Mouse (Mus musculus) heart, adult 2 months (tissue): ENCODE results near the gene Tead2. TPM values are rescaled to one million over a fixed set of nuclear protein-coding genes. Genes with fewer than 3 reads are reported as not detected.
A peak's percentile ranks its signal among the peaks of the same experiment; 100 is the strongest.
"Not testable (repeated sequence)": the region's sequence is repeated elsewhere in the genome, so short reads cannot be mapped to it uniquely, and the experiment has no call there.

Source experiments
- DNase-seq, 2 experiments: peaks; one replicate each; pipeline ENCODE4 v3.0.0; 2021
- H3K27ac ChIP-seq: fragments of 200-600 bp; 2 replicates; pipeline ENCODE4 v1.8.1; 2022
- H3K27me3 ChIP-seq: fragments of 200-500 bp; 2 replicates; pipeline ENCODE4 v1.6.1; 2012; ENCODE audit warnings: mild to moderate bottlenecking, low read length, inconsistent platforms, mixed read lengths; ENCODE audit not compliant: control insufficient read depth, insufficient read depth
- H3K36me3 ChIP-seq: fragments of 200-500 bp; 2 replicates; pipeline ENCODE4 v1.6.1; 2012; ENCODE audit warnings: low read length, inconsistent platforms; ENCODE audit not compliant: control insufficient read depth, insufficient read depth
- H3K4me1 ChIP-seq: fragments of 200-500 bp; 2 replicates; pipeline ENCODE4 v1.6.1; 2011; ENCODE audit warnings: low read length; ENCODE audit not compliant: control insufficient read depth, insufficient read depth
- H3K4me3 ChIP-seq: fragments of 200-600 bp; 2 replicates; pipeline ENCODE4 v1.8.1; 2022
- H3K79me2 ChIP-seq: fragments of 200-500 bp; replicated peaks from 2 replicates; pipeline ENCODE4 v1.6.1; 2012; ENCODE audit warnings: mild to moderate bottlenecking, inconsistent platforms, low read length, moderate library complexity, mixed read lengths; ENCODE audit not compliant: control insufficient read depth, insufficient read depth
- H3K9ac ChIP-seq: fragments of 200-500 bp; 2 replicates; pipeline ENCODE4 v1.6.1; 2012; ENCODE audit warnings: low read depth, mild to moderate bottlenecking, control low read depth, inconsistent platforms, low read length, mixed read lengths
- CTCF ChIP-seq: fragments of 200-600 bp; IDR thresholded peaks from 2 replicates; pipeline ENCODE4 v1.8.1; 2022; ENCODE audit warnings: antibody characterized with exemption, mild to moderate bottlenecking, moderate library complexity
- EP300 ChIP-seq: fragments of 200-500 bp; IDR thresholded peaks from 2 replicates; pipeline ENCODE4 v1.6.1; 2011; ENCODE audit warnings: low read depth, low read length, control low read depth; ENCODE audit not compliant: insufficient read depth
- POLR2A ChIP-seq: fragments of 200-500 bp; IDR thresholded peaks from 2 replicates; pipeline ENCODE4 v1.6.1; 2011; ENCODE audit warnings: mild to moderate bottlenecking, low read depth, low read length, control low read depth; ENCODE audit not compliant: insufficient read depth
- WGBS: fragments of 180-500 bp; shearing (Covaris S2); methylation state at CpG from one replicate; pipeline ENCODE4 v1.1.7; 2018; 5-methylcytosine and 5-hydroxymethylcytosine counted together
- intact Hi-C: fragments of 180-260 bp; cut with DNase I; formaldehyde crosslinking; loops from one replicate; pipeline ENCODE4 v1.15.1; 2025
- polyA plus RNA-seq: library from polyadenylated mRNA; depleted of rRNA; stranded (reverse); fragments of >200 nt; gene quantifications from 2 replicates; pipeline ENCODE4 v1.2.3, GENCODE M21; 2012
- total RNA-seq, 2 experiments: library from RNA; stranded (reverse); gene quantifications; 2 replicates each; pipeline ENCODE4 v1.2.3; 2021

Tead2 gene
- total and polyA plus RNA-seq, 3 experiments, result 6.2 to 14.0 (median 10.8) TPM

DNA sequence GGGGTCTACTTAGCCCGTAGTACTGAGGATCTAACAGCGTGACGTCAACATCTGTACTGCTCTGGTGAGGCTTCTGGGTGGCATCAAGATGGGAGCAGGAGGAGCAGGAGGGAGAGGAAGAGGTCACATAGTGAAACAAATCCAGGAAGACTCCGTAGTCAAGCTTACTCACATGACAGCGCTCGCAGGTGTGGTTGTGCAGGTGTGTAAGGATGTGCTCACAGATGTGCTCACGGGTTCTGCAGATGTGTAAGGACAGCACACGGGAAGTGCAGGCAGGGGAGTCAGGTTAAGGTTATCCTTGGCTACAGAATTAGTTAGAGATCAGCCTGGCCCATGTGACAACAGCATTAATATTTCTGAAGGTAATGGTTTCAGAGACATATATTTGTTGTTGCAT is 38.3 kb downstream of the Tead2 start:
- 86% methylated on average over 8 of the region's 8 CpGs for WGBS
- Histone ChIP-seq H3K4me1 (no peaks in the 10 kb centered on the region), H3K27me3 (no peaks in the 10 kb centered on the region), H3K4me3 (no peak overlapping the region), H3K9ac (no peak overlapping the region), H3K79me2 (no peaks in the 10 kb centered on the region), H3K27ac (no peak overlapping the region), H3K36me3 (no peaks in the 10 kb centered on the region)
- no peak for DNase-seq
- TF ChIP-seq POLR2A, result no peak
- no peak for TF ChIP-seq CTCF
- TF ChIP-seq EP300, result no peak
- intact Hi-C loops, result no loop called here

DNA sequence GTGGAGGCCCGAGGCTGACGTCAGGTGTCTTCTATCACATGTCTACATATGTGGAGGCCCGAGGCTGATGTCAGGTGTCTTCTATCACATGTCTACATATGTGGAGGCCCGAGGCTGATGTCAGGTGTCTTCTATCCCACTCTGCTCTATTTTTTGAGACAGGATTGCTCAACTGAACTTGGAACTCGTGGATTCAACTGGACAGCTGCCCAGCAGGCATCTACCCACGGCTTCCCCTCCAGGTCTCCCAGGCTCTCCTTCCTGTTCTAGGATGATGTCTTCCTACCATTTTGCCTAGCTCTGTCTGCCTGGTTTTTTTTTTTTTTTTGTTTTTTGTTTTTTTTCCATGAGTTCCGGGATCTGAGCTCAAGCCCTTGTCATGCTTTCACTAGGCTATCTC is 40.3 kb downstream of the Tead2 start:
- H3K4me3 ChIP-seq, intact Hi-C loops, H3K27me3 ChIP-seq, H3K9ac ChIP-seq, H3K36me3 ChIP-seq, H3K27ac ChIP-seq, H3K4me1 ChIP-seq, H3K79me2 ChIP-seq: not testable (repeated sequence)
- WGBS, result 41% methylated on average over 5 of the region's 7 CpGs
- DNase-seq, result peak; percentile 56 to 58

DNA sequence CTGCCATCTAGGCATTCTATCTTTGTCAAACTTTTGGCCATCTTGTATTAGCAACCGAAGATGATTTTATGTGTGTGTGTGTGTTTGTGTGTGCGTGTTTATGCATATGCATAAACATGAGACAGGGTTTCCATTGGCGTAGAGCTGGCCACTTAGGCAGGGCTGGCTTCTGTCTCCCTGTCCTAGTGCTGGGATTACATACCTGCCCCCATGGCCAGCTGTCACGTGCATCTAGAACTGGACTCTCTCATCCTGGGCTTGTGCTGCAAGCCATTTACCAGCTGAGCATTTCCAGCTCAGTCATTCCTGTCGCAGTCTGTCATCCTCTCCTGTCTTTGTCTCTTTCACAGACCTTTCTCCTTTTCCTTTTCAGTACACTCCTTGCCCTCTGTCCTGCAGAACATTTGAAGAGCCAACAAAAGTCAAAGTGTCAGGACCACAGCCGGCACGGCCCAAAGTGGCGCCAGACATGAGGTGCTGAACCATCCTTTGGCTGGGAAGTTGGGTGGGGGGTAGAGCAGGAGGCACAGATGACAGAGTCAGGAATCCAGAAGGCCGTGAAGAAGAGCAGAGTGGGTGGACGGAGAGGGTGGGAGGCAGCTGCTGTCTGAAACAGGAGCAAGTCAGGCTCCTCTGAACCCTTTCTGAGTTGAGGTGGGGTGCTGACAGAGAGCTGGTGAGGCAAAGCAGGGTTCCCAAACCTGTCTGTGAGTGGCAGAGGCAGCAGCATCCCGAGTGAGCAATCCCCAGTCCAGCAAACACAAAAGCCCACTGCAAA is 41.7 kb downstream of the Tead2 start:
- intact Hi-C loops, result no loop called here
- Histone ChIP-seq H3K27ac (no peak overlapping the region), H3K36me3 (no peaks in the 10 kb centered on the region), H3K4me3 (no peak overlapping the region), H3K9ac (no peak overlapping the region), H3K27me3 (no peaks in the 10 kb centered on the region), H3K4me1 (no peaks in the 10 kb centered on the region), H3K79me2 (no peaks in the 10 kb centered on the region)
- WGBS, result 58% methylated on average over 11 of the region's 11 CpGs
- TF ChIP-seq CTCF (no peak), POLR2A (no peak), EP300 (no peak)
- DNase-seq, result peak in 1 of 2 experiments; percentile 9

DNA sequence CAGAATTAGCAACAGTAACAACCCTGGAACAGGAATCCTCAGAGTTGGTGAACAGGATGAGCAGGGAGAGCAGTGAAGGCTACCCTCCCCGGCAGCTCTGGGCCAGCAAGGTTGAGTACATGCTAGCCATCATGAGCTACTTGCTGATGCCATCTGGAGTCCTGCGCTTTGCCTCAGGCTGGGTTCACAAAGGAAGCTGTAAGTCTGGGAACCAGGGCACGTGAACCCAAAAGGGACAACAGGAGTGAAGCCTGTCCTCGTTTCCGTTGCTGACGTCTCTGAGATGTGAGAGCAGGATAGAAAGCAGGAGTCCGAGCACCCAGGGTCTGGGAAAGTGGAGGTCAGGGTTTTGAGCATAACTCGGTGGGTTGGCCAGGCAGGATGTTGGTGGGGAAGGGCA is 43.7 kb downstream of the Tead2 start:
- Histone ChIP-seq H3K27ac (no peak overlapping the region), H3K36me3 (no peaks in the 10 kb centered on the region), H3K4me1 (no peaks in the 10 kb centered on the region; the same call in 1 of the 2 replicates), H3K9ac (no peak overlapping the region), H3K27me3 (no peaks in the 10 kb centered on the region), H3K4me3 (no peak overlapping the region), H3K79me2 (no peaks in the 10 kb centered on the region)
- WGBS, result 86% methylated on average over 8 of the region's 8 CpGs
- no peak for TF ChIP-seq POLR2A
- intact Hi-C loops, result no loop called here
- DNase-seq, result peak in 1 of 2 experiments; percentile 10

DNA sequence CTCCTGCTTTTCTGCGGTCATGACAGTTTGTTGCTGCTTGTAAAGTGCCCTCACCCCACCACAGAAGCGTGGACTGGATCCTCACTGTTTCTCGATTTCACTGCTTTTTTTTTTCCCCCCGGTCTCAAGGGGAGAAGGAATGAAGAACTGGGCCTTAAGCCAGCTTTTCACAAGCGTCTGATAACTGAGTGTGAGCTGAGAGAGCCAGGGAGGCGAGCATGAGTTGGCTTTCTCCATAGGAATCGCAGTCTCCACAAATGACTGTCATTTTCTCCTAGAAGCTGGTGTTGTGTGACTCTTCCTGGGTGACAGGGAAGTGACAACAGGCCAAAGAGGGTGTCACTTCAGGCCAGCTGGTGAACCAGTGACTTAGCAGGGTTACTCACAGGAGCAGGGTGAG is 46.7 kb downstream of the Tead2 start:
- DNase-seq, result no peak

DNA sequence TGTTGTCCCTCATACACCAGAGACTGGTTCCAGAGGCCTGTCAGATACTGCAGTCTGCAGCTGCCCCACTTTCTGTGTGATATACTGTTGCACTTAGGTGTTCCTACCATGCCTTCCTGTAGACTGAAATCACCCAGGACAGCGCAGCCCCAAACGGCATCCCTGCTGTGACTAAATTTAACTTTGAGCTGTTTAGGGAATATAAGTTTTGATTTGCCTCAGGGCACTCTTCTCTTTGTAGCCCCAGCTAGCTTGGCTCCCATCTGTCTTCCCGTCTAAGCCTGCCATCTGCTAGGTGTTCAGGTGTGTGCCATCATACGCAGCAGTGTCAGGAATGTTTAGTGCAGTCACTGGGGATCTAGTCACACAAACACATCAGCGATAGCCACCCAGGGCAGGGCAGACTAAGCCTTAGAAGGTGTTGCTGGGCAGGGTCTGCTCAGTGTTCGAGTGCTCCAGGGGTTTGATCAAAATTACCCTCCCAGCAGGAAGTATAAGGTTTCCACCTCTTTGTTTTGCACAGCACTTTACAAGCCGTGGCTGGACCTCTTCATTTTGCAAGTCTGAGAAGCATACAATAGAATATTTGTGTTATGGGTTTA is 47.6 kb downstream of the Tead2 start:
- Histone ChIP-seq H3K9ac (no peak overlapping the region), H3K36me3 (no peaks in the 10 kb centered on the region), H3K27ac (no peak overlapping the region), H3K4me3 (no peak overlapping the region), H3K79me2 (no peaks in the 10 kb centered on the region), H3K27me3 (no peaks in the 10 kb centered on the region), H3K4me1 (no peaks in the 10 kb centered on the region; the same call in 1 of the 2 replicates)
- WGBS, result 75% methylated on average over 7 of the region's 7 CpGs
- intact Hi-C loops, result no loop called here
- no peak for DNase-seq
- TF ChIP-seq CTCF (no peak), EP300 (no peak), POLR2A (no peak)

More for the DNA sequence above, 46.7 kb downstream of the Tead2 start:
- WGBS, result 20% methylated on average over 7 of the region's 7 CpGs
- H3K79me2 ChIP-seq, result no peaks in the 10 kb centered on the region
- H3K4me3 ChIP-seq, result no peak overlapping the region
- no peaks in the 10 kb centered on the region; the same call in 1 of the 2 replicates for H3K4me1 ChIP-seq
- no peaks in the 10 kb centered on the region for H3K27me3 ChIP-seq
- no peak overlapping the region for H3K9ac ChIP-seq
- no peaks in the 10 kb centered on the region for H3K36me3 ChIP-seq
- no peak overlapping the region; the same call in 1 of the 2 replicates for H3K27ac ChIP-seq
- no peak for TF ChIP-seq CTCF
- no peak for TF ChIP-seq POLR2A
- intact Hi-C loops, result no loop called here
